Mouse (Mus musculus) kidney, postnatal 0 days (tissue): Measurements from ENCODE around the gene Olfr410. TPM values are rescaled to one million over a fixed set of nuclear protein-coding genes. Genes with fewer than 3 reads are reported as not detected.

Experiments used
- ATAC-seq: fragments of 200-750 bp; cut with Nextera tagmentation; replicated peaks from 2 replicates; pipeline ENCODE4 v1.8.0; 2017; ENCODE audit warnings: low read depth, moderate number of reproducible peaks, moderate TSS enrichment, moderate library complexity; ENCODE audit not compliant: low FRiP score
- DNase-seq: peaks from one replicate; pipeline ENCODE4 v3.0.0-alpha.2; 2016; ENCODE audit warnings: low spot score
- H3K27ac ChIP-seq: fragments of 300-500 bp; sonication (generic); 2 replicates; pipeline ENCODE4 v1.5.1; 2014; ENCODE audit warnings: mild to moderate bottlenecking
- H3K27me3 ChIP-seq: fragments of 300-500 bp; sonication (generic); 2 replicates; pipeline ENCODE4 v1.6.1; 2014; ENCODE audit warnings: low read length, mixed read lengths; ENCODE audit not compliant: insufficient read depth
- H3K36me3 ChIP-seq: fragments of 300-500 bp; sonication (generic); 2 replicates; pipeline ENCODE4 v1.6.1; 2014; ENCODE audit warnings: low read length, mixed read lengths; ENCODE audit not compliant: insufficient read depth
- H3K4me1 ChIP-seq: fragments of 300-500 bp; sonication (generic); replicated peaks from 2 replicates; pipeline ENCODE4 v1.6.1; 2014; ENCODE audit warnings: antibody characterized with exemption, low read length, mixed read lengths; ENCODE audit not compliant: insufficient read depth
- H3K4me2 ChIP-seq: fragments of 300-500 bp; sonication (generic); 2 replicates; pipeline ENCODE4 v1.6.1; 2014; ENCODE audit warnings: mild to moderate bottlenecking, low read length, moderate library complexity, mixed read lengths
- H3K4me3 ChIP-seq: fragments of 300-500 bp; sonication (generic); replicated peaks from 2 replicates; pipeline ENCODE4 v1.5.1; 2014; ENCODE audit warnings: low read depth, low read length
- H3K9ac ChIP-seq: fragments of 300-500 bp; sonication (generic); 2 replicates; pipeline ENCODE4 v1.6.1; 2014; ENCODE audit warnings: low read depth, low read length
- H3K9me3 ChIP-seq: fragments of 300-500 bp; sonication (generic); replicated peaks from 2 replicates; pipeline ENCODE4 v1.6.1; 2016; ENCODE audit warnings: low read length, inconsistent platforms, mixed read lengths
- CTCF ChIP-seq: IDR thresholded peaks from 2 replicates; pipeline ENCODE4 v1.5.1; 2016; ENCODE audit warnings: antibody characterized with exemption, low read depth, mild to moderate bottlenecking, moderate library complexity
- WGBS: fragments of 180-500 bp; shearing (Covaris S2); extraction: QIAGEN DNeasy Blood & Tissue Kit; methylation state at CpG from one replicate; pipeline ENCODE4 v1.1.7; 2014; 5-methylcytosine and 5-hydroxymethylcytosine counted together
- polyA plus RNA-seq: library from polyadenylated mRNA; unstranded; fragments of >200 nt; fragmentation: Nextera tagmentation; extraction: Ambion mirVana; gene quantifications from 2 replicates; pipeline ENCODE4 v1.2.1, GENCODE M21; 2015

The Olfr410 gene
- polyA plus RNA-seq, 1 experiment from 2014 or later, result not detected

GRCm38 (mm10) chr11:74361769-74362168 lies 23.9 kb upstream of the Olfr410 start, which contains the start of gene Olfr412:
Gene Olfr412, plus strand, starts transcription at chr11:74362069.
- TF ChIP-seq CTCF, result no peak
- DNase-seq (no peak), ATAC-seq (no peak)
- 67% methylated on average over 1 of the region's 1 CpGs for WGBS
- no peaks in the 10 kb centered on the region for H3K4me1 ChIP-seq
- no peak within 1 kb of the TSS for H3K4me2 ChIP-seq
- H3K36me3 ChIP-seq, result no peaks in the 10 kb centered on the region
- no peaks in the 10 kb centered on the region for H3K27me3 ChIP-seq
- no peak within 1 kb of the TSS for H3K27ac ChIP-seq
- H3K9ac ChIP-seq, result no peak within 1 kb of the TSS
- H3K4me3 ChIP-seq, result no peak within 1 kb of the TSS
- H3K9me3 ChIP-seq, result no peaks in the 10 kb centered on the region

GRCm38 (mm10) chr11:74352550-74352949 lies 14.7 kb upstream of the Olfr410 start, which contains the start of gene Olfr411:
Gene Olfr411, minus strand, starts transcription at chr11:74352650.
- no peak within 1 kb of the TSS for H3K27ac ChIP-seq

GRCm38 (mm10) chr11:74328781-74329180 lies 9.1 kb downstream of the Olfr410 start:
- no peak overlapping the region for H3K27ac ChIP-seq
- no peak for ATAC-seq
- H3K9me3 ChIP-seq, result no peaks in the 10 kb centered on the region
- H3K4me2 ChIP-seq, result no peak overlapping the region
- TF ChIP-seq CTCF, result no peak
- no peaks in the 10 kb centered on the region for H3K4me1 ChIP-seq
- no peak overlapping the region for H3K9ac ChIP-seq
- H3K27me3 ChIP-seq, result no peaks in the 10 kb centered on the region
- H3K4me3 ChIP-seq, result no peak overlapping the region
- H3K36me3 ChIP-seq, result no peaks in the 10 kb centered on the region
- no peak for DNase-seq

More at GRCm38 (mm10) chr11:74352550-74352949, 14.7 kb upstream of the Olfr410 start, which contains the start of gene Olfr411:
- H3K4me2 ChIP-seq, result no peak within 1 kb of the TSS
- no peaks in the 10 kb centered on the region for H3K36me3 ChIP-seq
- no peaks in the 10 kb centered on the region for H3K4me1 ChIP-seq
- H3K9ac ChIP-seq, result no peak within 1 kb of the TSS
- H3K4me3 ChIP-seq, result no peak within 1 kb of the TSS
- no peak for TF ChIP-seq CTCF
- ATAC-seq, result no peak
- H3K27me3 ChIP-seq, result no peaks in the 10 kb centered on the region
- WGBS, result 82% methylated on average over 3 of the region's 3 CpGs
- H3K9me3 ChIP-seq, result no peaks in the 10 kb centered on the region
- DNase-seq, result no peak

DNA sequence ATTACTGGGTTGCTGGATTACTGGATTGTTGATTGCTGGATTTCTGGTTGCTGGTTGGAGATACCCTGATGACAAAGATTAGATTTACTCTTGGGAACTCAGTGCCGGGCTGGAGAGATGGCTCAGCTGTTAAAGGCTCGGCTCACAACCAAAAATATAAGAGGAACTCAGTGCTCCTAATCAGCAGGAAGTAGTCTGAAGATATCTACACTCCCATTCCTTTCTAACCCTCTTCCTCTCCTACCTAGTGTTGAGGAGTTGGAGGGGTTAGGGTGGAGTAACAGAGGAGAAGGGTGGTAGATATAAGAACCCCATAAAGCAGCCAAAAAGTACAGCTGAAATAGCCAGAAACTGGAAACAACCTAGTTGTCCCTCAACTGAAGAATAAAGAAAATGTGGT lies 11.8 kb downstream of the Olfr410 start:
- TF ChIP-seq CTCF, result no peak
- no peak for DNase-seq
- Histone ChIP-seq H3K36me3 (no peaks in the 10 kb centered on the region), H3K27ac (no peak overlapping the region), H3K27me3 (no peaks in the 10 kb centered on the region), H3K9me3 (no peaks in the 10 kb centered on the region), H3K4me2 (no peak overlapping the region), H3K4me3 (no peak overlapping the region), H3K4me1 (no peaks in the 10 kb centered on the region), H3K9ac (no peak overlapping the region)
- ATAC-seq, result no peak
- 70% methylated on average over 2 of the region's 2 CpGs for WGBS

GRCm38 (mm10) chr11:74287256-74287655 lies 50.6 kb downstream of the Olfr410 start:
- H3K9me3 ChIP-seq, result no peaks in the 10 kb centered on the region
- TF ChIP-seq CTCF, result no peak
- no peak for DNase-seq
- no peak overlapping the region for H3K9ac ChIP-seq
- no peak overlapping the region for H3K27ac ChIP-seq
- 77% methylated on average over 2 of the region's 2 CpGs for WGBS
- ATAC-seq, result no peak
- H3K27me3 ChIP-seq, result no peaks in the 10 kb centered on the region
- H3K4me3 ChIP-seq, result no peak overlapping the region
- no peaks in the 10 kb centered on the region for H3K36me3 ChIP-seq
- no peaks in the 10 kb centered on the region for H3K4me1 ChIP-seq
- no peak overlapping the region for H3K4me2 ChIP-seq

- no peak within 1 kb of the TSS for H3K27ac ChIP-seq
- DNase-seq (no peak), ATAC-seq (no peak)
- no peak within 1 kb of the TSS for H3K4me2 ChIP-seq
- TF ChIP-seq CTCF, result no peak
- no peaks in the 10 kb centered on the region for H3K4me1 ChIP-seq
- no peak within 1 kb of the TSS for H3K9ac ChIP-seq
- 34% methylated on average over 2 of the region's 2 CpGs for WGBS
- H3K9me3 ChIP-seq, result no peaks in the 10 kb centered on the region
- H3K4me3 ChIP-seq, result no peak within 1 kb of the TSS
- no peaks in the 10 kb centered on the region for H3K36me3 ChIP-seq
- no peaks in the 10 kb centered on the region for H3K27me3 ChIP-seq
Observed at GRCm38 (mm10) chr11:74283436-74283835, 54.4 kb downstream of the Olfr410 start, which contains the start of gene Olfr59. Gene Olfr59, plus strand, starts transcription at chr11:74283736.

Other genes starting within 250 kb of the Olfr410 start
- gene Olfr401, start 224.3 kb downstream of the Olfr410 start, polyA plus RNA-seq, result not detected in 2 replicates
- gene Olfr402, start 184.5 kb downstream of the Olfr410 start, polyA plus RNA-seq, result not detected in 2 replicates
- not detected in 2 replicates for gene Olfr403, start 151.8 kb downstream of the Olfr410 start, polyA plus RNA-seq
- not detected in 2 replicates for gene Olfr43, start 126.7 kb downstream of the Olfr410 start, polyA plus RNA-seq
- gene Olfr406, start 78.2 kb downstream of the Olfr410 start, polyA plus RNA-seq, result not detected in 2 replicates
- gene Olfr59, start 54.3 kb downstream of the Olfr410 start, polyA plus RNA-seq, result not detected in 2 replicates
- gene Olfr411, start 14.6 kb upstream of the Olfr410 start, polyA plus RNA-seq, result not detected in 2 replicates
- gene Olfr412, start 24.0 kb upstream of the Olfr410 start, polyA plus RNA-seq, result not detected in 2 replicates